Mouse (Mus musculus): ENCODE data around the gene Rbbp4.

Gene Rbbp4

DNA sequence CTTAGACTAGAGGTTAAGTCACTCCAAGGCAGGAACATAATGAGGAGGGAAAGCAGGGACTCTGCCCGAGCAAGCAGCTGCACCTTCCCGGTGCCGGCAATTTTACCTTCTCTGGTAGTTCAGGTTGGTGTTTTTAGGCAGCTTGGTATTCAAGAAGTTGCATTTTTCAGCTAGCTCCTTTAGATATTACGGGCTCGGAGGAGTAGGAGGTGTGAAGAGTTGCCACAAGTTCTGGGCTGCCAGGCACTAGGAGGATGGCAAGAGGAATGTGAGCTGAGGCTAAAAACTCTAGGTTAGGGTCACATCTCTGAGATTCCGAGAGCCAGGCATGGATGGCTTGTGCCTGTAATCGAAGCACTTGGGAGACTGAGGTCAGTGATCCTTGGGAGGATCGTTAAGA lies 45.5 kb downstream of the Rbbp4 start:
- DNase-seq (ENCODE audit: low spot score), result no peak

DNA sequence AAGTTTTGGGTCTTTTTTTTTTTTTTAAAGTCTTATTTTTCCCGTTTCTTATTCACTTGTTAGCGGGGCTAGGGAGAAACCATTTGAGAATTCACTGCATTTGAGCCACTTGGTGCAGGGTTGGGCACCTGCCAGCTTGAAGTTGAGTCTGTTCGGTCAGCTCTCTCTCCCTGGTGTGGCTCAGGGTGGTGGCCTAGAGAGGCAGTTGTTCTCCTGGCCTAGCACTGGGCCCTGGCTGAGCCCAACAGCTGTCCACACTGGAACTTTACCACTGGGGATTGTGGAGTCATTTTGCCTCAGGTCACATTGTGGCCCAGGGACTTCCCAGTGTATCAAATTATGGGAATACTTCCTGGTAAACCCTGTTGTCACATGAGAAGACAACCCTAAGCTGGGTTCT lies 47.1 kb downstream of the Rbbp4 start:
- peak; percentile 65 for DNase-seq (ENCODE audit: low spot score)

DNA sequence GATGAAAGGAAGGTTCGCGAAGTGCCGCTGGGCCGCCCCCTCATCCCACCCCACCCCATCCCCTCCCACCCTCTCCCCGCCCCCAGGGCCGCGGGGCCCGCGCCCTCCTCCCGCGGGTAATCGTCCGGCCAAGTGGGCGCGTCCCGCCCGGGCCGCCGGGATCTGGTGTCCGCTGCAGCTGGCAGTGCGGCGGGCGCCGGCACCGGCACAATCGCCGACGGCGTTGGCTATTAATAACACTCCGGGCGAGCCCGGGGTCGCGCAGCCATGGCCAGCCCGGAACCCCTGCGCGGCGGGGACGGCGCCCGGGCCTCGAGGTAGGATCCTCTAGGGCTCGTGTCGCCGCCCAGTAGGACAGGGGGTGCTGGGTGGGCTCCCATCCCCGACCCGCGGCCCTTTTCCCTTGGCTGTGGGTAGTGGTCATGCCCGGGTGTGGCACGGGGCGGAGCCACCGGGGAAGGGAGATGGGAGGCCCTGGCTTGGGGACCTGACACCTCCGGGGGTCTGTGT lies 47.6 kb downstream of the Rbbp4 start, which contains the start of gene Sync:
Gene Sync, plus strand, starts transcription at position 146 of the 510 bp plus-strand sequence.
- DNase-seq (ENCODE audit: low spot score), result peak; percentile 65

DNA sequence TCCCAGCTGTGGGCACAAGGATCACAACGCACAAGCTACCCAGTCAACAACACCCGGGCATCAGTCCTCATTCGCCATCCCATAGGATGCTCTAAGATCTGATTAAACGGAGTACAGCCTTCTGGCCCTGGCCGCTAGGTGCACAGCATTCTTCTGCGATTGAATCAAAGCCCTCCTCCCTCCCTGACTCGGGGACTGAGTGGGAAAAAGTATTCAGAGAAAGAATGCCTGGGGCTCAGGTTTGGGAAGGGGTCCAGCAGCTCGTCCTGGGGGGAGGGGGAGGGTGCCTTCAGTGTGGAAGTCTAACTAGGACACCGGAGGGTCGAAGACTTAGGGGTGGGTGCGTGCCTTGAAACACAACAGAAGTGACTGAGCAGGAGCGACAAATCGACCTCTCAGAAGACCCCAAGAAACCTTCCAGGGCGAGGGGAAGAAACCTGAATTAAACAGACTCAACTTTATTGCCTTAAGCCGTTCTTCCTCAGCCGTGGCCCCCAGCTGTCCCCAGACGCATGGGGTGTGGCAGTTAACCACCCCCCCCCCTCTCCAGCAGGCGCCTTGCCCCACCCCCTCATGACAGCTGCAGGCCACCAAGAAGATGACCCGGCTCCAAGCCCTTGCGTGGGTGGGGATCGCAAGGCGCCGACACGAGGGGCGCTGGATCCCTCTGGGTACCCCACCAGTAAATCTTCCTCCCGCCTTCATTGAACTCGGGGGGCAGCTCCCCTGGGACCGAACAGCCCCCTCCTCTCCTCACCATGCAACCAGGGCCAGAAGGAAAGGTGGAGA lies 48.3 kb downstream of the Rbbp4 start:
- peak; percentile 58 for DNase-seq (ENCODE audit: low spot score)

DNA sequence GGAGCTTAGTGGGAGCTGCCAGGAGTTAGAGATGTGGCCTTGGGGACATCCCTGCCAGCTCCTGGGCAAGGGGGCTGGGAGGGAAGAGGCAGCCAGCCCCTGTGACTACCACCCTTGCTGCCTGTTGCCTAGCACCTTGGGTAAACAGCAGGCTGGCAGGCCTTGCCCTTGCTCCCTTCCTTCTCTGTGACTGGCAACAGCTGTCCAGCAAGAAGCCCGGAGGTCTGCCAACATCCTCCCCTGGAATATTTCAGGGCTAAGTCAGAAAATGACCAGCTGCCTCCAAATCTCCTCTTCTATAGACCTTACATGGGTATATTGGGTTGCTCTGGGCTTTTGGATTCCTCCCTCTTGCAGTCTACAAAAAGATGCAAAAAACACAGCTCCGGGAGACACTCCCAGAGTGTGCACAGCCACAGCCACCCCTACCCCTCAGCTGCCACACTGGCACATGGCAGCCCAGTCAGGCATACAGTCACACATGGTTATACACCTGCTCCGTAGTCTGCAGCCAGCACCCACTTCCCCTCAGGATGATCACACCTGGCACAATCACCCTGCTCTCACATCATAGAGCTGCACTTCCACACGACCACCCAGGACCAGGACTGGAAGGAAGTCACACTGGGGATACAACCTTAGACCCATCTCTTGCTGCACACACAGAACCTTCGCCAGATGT lies 49.0 kb downstream of the Rbbp4 start:
- no peak for DNase-seq (ENCODE audit: low spot score)

DNA sequence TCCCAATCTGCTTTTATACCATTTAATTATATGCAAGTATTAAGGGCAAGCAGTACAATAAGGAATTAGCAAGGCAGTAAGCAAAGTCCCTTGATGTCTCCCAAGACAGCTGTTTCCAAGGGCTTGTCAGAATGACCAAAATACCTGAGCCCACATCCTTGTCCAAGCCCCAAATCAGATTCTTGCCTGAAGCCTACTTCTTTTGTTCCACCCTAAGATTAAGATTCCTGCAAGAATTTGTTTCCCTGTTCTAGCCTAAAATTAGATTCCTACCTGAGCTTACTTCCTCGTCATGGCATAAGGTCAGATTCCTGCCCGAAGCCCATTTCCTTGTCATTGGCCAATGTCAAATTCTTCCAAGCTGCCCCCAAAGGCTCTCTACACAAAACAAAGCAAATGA lies 50.5 kb downstream of the Rbbp4 start:
- DNase-seq (ENCODE audit: low spot score), result no peak

DNA sequence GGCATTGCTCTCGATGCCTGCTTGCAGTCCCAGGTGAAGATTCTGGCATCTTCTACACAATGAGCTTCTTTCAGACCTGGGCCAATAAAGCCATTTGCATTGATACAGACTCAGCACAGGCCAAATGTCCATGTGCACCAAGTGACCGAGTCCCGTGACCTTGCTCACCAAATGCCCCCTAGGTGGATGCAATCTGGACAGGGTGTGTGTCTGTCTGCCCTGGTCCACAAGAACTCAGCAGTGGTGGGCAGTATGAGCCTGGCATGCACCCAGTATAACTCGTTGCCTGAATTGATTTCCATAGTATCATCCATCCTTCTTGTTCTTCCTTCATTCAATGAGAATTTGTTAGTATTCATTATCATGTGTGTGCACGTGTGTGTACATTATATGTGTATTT lies 51.9 kb downstream of the Rbbp4 start:
- no peak for DNase-seq (ENCODE audit: low spot score)

DNA sequence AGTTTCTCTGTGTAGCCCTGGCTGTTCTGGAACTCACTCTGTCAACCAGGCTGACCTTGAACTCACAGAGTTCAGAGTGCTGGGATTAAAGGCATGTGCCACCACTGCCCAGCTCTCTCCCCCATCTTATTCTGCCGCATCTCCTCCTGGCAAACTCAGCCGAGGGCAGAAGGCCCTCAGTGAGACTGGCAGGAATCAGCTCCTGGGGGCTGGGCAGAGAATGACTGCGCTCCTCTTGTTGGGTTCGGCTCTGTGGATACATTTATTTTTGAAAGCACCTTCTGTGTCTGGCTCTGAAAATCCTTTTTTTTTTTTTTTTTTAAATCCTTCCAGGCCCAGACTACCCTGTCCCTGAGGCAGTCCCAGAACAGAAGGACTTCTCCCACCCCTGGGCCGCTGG lies 52.4 kb downstream of the Rbbp4 start:
- DNase-seq (ENCODE audit: low spot score), result no peak

DNA sequence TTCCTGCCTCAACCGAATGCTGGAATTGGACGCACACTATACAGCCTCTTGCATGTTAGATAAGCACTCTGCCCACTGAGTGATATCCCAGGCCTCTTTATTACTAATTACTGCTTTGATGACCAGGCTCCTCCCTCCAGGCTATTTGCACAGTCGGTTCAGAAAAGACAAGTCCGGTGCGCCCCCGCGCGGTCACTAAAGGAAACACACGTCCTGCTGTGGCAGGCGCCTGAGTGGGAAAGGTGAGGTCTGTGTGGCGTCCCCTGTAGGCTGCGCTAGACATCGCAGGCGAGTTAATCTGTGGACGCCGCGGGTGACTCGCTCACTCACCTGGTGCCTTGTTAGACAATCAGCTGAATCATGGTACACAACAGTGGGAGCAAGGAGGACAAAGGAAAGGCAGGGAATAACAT lies 58.7 kb downstream of the Rbbp4 start:
- peak; percentile 98 for DNase-seq (ENCODE audit: low spot score)

DNA sequence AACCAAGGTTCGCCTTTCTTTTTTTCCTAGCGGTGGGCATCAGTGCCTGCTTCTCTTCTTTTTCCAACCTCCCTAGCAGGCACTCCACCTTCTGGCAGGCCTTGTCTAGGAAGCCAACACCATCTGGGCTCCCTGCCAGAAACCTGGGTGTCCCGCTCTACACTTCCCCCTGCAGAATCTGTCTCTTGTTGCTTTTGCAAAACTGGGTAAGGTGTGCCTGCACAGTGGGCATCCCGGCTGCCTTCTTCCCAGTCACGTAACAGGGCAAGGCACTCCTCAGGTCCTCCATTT lies 62.5 kb downstream of the Rbbp4 start:
- DNase-seq (ENCODE audit: low spot score), result peak; percentile 74

DNA sequence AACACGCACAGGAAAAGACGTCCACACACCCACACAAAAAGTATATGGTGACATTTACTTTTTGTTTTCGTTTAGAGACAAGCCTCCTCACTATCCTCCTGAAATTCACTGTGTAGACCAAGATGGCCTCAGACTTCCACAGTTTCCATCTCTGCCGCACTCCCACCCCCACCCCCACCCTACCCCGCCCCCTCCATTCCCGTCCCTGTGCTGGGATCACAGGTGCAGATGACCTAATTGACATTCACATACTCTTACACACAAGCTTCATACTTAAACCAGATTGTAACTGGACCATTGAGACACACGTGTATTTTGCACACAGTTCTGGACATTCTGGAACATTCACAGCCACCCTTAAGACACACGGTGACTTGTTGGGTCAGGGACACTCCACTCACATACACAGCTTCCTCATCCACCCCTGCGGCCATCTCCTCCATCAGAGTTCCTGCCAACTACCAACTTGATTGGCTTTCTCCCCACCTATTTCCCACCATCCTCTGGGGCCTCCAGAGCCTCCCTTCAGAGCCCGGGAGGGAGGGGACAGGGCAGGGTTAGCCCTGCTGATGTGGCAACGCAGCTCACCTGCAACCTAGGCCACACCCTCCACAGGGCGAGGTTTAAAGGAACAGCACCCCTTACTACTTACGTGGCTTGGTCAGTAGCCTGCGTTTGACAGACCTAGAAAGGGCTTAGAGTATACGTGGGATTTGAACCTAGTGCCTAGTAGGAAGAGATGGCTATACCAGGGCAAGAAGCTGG lies 63.0 kb downstream of the Rbbp4 start:
- DNase-seq (ENCODE audit: low spot score), result no peak

DNA sequence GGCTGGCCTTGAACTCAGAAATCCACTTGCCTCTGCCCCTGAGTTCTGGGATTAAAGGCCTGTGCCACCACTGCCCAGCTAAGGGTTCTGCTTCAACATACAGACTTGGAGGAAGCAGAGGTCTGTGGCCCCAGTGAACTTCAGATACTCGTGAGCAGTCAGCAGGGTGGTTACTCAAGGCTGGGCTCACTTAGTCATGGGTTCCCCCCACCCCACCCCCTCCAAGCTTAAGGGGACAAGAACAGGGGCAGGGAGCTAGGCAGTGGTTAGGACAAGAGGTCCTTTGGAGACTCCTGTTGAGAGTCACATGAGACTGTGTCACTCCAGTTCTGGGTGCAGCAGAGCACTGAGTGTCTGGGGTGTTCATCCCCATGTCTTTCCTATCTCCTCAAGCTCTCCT lies 66.5 kb downstream of the Rbbp4 start:
- DNase-seq (ENCODE audit: low spot score), result no peak

DNA sequence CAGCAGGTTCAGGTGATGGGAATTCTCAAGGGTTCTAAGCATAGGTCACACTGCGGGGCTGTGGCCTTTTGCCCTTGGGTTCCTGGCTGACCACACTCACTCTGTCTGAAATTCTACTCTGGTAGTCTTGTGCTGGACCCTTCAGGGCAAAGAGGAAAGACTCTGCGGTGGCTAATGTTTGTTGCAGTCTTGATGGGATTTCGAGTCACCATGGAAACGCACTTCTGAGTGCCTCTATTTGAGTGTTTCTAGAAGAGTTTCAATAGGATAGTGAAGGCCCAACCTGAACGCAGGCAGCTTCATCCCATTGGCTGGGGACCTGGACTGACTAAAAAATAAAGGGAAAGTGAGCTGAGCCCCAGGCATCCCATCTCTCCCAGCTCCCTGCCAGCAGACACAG lies 68.3 kb downstream of the Rbbp4 start:
- DNase-seq (ENCODE audit: low spot score), result no peak

DNA sequence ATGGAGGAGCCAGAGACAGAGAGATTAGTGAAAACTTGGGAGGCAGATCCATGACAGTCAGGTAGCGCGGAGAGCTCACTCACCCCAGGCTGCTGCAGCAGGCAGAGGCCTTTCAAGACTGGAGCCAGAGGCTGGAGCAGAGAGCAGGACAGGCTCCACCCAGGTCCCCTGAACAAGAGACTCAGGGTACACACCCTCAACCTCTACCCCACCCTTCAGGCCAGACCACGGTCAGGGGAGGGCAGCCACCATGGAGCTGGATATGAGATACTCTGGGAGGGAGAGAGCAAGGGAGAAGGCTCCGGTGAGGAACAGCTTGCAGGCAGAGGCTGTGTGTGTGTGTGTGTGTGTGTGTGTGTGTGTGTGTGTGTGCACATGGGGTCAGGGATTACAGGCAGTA lies 69.0 kb downstream of the Rbbp4 start:
- no peak for DNase-seq (ENCODE audit: low spot score)

DNA sequence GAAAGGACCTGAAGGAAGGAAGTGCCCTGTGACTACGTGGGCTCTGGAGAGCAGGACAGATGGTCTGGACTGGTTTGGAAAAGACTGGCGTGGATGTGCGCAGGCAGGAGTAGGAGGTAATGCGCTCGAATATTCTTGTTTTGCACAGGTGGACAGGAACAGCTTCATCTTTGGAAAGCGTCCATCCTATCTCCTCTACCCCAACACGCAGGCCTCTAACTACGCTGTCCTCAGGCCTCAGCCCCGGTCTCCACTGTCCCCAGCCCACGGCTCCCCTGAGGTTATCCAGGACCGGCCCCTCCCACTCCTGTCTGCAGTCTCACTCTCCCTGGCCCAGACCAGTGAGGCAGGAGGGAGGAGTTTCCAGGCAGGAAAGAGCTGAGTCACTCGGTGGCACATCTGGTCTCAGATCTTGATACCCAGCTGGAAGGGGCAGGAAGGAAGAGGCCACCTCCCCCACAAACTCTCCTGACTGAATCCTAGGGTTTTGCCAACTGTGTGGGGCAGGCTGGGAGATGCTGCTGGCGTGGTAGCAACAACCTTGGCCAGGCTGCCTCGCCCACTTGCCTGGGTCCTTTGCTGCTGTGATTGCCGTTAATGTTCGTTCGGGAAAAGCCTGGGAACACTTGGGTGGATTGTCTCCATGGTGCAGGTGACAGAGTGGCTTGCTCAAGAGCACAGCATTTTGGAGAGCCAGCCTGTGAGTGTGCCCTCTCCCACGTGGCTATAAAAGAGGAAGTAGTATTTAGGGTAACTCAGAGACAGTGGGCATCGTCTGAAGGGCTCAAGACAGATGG lies 71.7 kb downstream of the Rbbp4 start:
- DNase-seq (ENCODE audit: low spot score), result peak; percentile 68

DNA sequence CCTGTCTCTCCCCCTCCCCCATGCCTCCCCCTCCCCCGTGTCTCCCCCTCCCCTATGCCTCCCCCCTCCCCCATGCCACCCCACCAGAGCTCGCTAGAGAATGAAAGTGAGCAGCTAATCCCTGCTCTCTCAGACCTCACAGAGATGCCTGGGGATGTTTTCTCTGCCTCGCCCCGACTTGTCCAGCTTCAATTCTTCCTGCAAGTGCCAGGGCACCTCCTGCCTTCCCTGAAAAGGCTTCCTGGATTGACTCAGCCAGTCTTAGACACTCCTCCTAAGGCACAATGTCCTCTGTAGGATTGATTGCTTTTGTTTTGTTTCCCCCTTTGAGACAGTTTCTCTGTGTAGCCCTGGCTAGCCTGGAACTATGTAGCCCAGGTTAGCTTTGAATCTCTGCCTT lies 74.0 kb downstream of the Rbbp4 start, which contains the start of gene C77080:
Gene C77080, minus strand, starts transcription at position 209 of the 400 bp plus-strand sequence.
- no peak for DNase-seq (ENCODE audit: low spot score)

DNA sequence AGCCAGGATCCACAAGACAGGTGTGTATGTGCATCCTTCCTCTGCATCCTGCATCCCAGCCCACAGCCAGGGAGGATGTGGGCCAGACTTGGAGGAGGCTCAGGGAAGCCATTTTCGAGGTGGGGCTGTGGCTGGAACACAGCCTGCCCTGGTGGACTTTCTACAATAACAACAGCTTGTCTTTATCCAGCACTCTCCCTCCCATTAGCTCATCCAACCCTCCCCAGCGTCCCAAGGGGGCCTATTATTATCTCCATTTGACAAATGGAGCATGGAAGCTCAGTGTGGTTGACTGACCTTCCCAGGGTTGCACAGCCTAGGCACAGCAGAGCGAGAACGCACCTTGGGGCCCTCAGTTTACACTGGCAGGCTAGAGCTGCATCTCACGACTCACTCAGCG lies 74.5 kb downstream of the Rbbp4 start:
- DNase-seq (ENCODE audit: low spot score), result no peak

DNA sequence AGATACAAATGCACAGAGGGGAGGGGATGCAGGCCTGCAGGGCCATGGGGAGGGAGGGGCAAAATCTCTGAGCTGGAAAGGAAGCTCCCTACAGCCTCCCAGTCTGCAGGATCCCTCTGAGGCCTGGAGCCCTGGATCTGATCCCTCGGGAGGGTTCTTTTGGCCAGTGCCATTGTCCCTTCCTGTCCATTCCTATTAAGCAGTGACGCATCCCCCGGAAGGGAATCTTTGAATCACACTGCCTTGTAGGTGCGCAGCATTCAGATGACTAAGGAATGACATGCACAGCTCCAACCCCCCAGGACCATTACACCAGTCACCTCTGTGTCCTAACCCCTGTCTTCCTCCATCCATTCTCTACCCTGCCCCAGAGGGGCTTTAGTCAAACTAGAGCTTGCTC lies 76.1 kb downstream of the Rbbp4 start:
- no peak for DNase-seq (ENCODE audit: low spot score)
